Mouse (Mus musculus) forebrain, embryonic 13.5 days (tissue): Measurements from ENCODE around the gene Gm21981. TPM values are rescaled to one million over a fixed set of nuclear protein-coding genes. Genes with fewer than 3 reads are reported as not detected.
A peak's percentile ranks its signal among the peaks of the same experiment; 100 is the strongest.

Source experiments
- ATAC-seq: fragments of 200-750 bp; cut with Nextera tagmentation; 2 replicates; pipeline ENCODE4 v1.8.0; 2017
- H3K27ac ChIP-seq: fragments of 300-500 bp; sonication (generic); 2 replicates; pipeline ENCODE4 v1.5.1; 2015; ENCODE audit warnings: inconsistent platforms, mild to moderate bottlenecking, moderate library complexity
- H3K27me3 ChIP-seq: fragments of 300-500 bp; sonication (generic); 2 replicates; pipeline ENCODE4 v1.6.1; 2015; ENCODE audit warnings: mild to moderate bottlenecking, inconsistent platforms
- H3K36me3 ChIP-seq: fragments of 300-500 bp; sonication (generic); 2 replicates; pipeline ENCODE4 v1.6.1; 2015; ENCODE audit warnings: mild to moderate bottlenecking, inconsistent platforms; ENCODE audit not compliant: poor library complexity, severe bottlenecking
- H3K4me1 ChIP-seq: fragments of 300-500 bp; sonication (generic); 2 replicates; pipeline ENCODE4 v1.6.1; 2015; ENCODE audit warnings: inconsistent platforms
- H3K4me2 ChIP-seq: fragments of 300-500 bp; sonication (generic); 2 replicates; pipeline ENCODE4 v1.6.1; 2015; ENCODE audit warnings: inconsistent platforms, mild to moderate bottlenecking, moderate library complexity
- H3K4me3 ChIP-seq: fragments of 300-500 bp; sonication (generic); 2 replicates; pipeline ENCODE4 v1.5.1; 2015; ENCODE audit warnings: mild to moderate bottlenecking, inconsistent platforms
- H3K9ac ChIP-seq: fragments of 300-500 bp; sonication (generic); 2 replicates; pipeline ENCODE4 v1.6.1; 2015; ENCODE audit warnings: mild to moderate bottlenecking, inconsistent platforms
- H3K9me3 ChIP-seq: fragments of 300-500 bp; sonication (generic); replicated peaks from 2 replicates; pipeline ENCODE4 v1.6.1; 2016; ENCODE audit warnings: inconsistent platforms
- WGBS: fragments of 180-500 bp; shearing (Covaris S2); methylation state at CpG from one replicate; pipeline ENCODE4 v1.1.7; 2015; 5-methylcytosine and 5-hydroxymethylcytosine counted together
- polyA plus RNA-seq: library from polyadenylated mRNA; unstranded; fragments of >200 nt; fragmentation: Nextera tagmentation; extraction: Ambion mirVana; gene quantifications from 2 replicates; pipeline ENCODE4 v1.2.1, GENCODE M21; 2015

Gene Gm21981
- polyA plus RNA-seq, 1 experiment from 2014 or later = 0.21 TPM

DNA sequence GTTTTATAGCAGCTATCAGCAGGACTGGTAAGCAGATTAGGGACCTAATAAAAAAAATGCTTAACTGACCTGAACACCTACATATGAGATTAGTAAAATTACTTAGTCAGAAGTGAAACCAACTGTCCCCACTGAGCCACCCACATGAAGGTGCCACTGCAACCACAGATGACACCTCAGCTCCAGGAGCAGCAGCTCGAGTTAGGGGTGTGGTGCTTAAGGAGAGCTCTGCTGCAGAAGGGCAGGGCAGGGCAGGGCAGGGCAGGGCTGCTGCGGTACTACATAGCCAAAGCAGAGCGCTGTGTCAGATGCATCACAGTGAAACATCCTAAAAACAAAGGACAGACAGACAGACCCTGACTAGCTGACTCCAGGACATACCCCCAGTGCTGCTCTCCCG is 11.4 kb downstream of the Gm21981 start:
- ATAC-seq = no peak
- no peak overlapping the region for H3K9ac ChIP-seq
- no peak overlapping the region for H3K4me2 ChIP-seq
- no peaks in the 10 kb centered on the region for H3K9me3 ChIP-seq
- 86% methylated on average over 4 of the region's 4 CpGs for WGBS
- peaks cover 16% of the 10 kb centered on the region for H3K4me1 ChIP-seq
- no peak overlapping the region for H3K27ac ChIP-seq
- H3K4me3 ChIP-seq = no peak overlapping the region
- no peaks in the 10 kb centered on the region for H3K27me3 ChIP-seq
- peaks cover 80% of the 10 kb centered on the region for H3K36me3 ChIP-seq

DNA sequence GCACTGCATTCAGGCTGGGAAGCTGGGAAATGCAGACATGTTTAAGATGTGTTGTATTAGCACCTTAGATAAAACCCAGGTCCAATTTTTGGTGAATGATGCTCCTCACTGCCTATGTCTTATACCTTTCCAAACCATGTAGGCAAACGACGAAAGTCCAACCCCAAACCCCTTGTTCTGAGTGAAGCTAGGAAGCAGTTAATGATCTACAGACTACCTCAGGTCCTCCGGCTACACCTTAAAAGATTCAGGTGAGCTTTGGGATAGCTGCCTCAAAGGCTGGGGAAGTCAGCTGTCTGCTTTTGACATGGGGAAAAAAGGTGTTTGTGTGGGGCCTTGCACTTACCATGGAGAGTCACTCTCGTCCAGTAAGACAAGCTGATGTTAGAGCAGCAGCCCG is 15.6 kb downstream of the Gm21981 start:
- H3K27me3 ChIP-seq = no peaks in the 10 kb centered on the region
- H3K4me3 ChIP-seq = no peak overlapping the region
- peaks cover 78% of the 10 kb centered on the region for H3K36me3 ChIP-seq
- no peak overlapping the region for H3K4me2 ChIP-seq
- 87% methylated on average over 5 of the region's 5 CpGs for WGBS
- H3K4me1 ChIP-seq = no peaks in the 10 kb centered on the region
- no peak overlapping the region for H3K9ac ChIP-seq
- H3K9me3 ChIP-seq = no peaks in the 10 kb centered on the region
- H3K27ac ChIP-seq = no peak overlapping the region
- no peak for ATAC-seq

DNA sequence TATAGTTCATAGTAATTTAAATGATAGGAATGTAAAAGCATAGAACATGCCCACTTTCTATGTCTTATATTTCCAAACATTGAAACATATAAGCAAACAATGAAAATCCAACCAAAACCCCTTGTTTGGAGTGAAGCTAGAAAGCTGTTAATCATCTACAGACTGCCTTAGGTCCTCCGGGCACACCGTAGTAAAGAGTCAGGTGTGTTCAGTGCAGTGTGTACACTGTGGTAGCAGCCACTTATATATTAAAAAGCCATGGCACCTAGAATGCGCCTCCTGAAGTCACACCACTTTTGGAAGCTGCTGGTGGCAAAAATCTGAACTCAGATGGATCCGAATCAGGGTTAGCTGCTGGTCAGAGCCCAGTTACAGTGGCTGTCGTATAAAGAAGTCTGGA is 16.0 kb downstream of the Gm21981 start:
- whole genome bisulfite sequencing = 91% methylated on average over 5 of the region's 5 CpGs
- Histone ChIP-seq H3K27ac (no peak overlapping the region), H3K4me1 (no peaks in the 10 kb centered on the region), H3K27me3 (peaks cover 2% of the 10 kb centered on the region; the same call in 1 of the 2 replicates), H3K9ac (no peak overlapping the region), H3K4me2 (no peak overlapping the region), H3K4me3 (no peak overlapping the region), H3K36me3 (peaks cover 77% of the 10 kb centered on the region), H3K9me3 (no peaks in the 10 kb centered on the region)
- ATAC-seq = no peak

DNA sequence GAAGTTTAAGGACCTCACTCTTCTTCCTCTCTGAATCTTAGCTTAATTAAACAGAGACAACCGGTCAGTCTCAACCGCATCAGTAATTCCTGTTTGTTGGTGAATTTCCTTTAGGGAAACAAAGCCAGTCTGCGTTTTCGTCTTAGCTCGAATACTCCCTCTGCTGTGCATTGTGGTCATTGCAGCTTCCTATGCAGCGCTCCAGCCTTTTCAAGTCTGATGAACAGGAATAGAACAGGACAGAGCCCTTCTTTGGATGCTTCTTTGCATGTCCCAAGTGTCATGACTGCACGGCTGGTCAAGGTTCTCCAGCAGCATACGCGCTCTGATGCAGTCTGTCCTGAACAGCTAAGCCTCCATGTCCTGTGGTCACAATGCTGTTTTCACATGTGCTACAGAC is 17.7 kb downstream of the Gm21981 start:
- Histone ChIP-seq H3K4me2 (no peak overlapping the region), H3K27ac (no peak overlapping the region), H3K4me3 (no peak overlapping the region), H3K9me3 (no peaks in the 10 kb centered on the region), H3K4me1 (peaks cover 11% of the 10 kb centered on the region), H3K36me3 (peaks cover 67% of the 10 kb centered on the region), H3K27me3 (peaks cover 16% of the 10 kb centered on the region), H3K9ac (peak overlapping the region; percentile 12; the same call in 1 of the 2 replicates)
- ATAC-seq = no peak; the same call in 1 of the 2 replicates
- WGBS = 19% methylated on average over 9 of the region's 9 CpGs

DNA sequence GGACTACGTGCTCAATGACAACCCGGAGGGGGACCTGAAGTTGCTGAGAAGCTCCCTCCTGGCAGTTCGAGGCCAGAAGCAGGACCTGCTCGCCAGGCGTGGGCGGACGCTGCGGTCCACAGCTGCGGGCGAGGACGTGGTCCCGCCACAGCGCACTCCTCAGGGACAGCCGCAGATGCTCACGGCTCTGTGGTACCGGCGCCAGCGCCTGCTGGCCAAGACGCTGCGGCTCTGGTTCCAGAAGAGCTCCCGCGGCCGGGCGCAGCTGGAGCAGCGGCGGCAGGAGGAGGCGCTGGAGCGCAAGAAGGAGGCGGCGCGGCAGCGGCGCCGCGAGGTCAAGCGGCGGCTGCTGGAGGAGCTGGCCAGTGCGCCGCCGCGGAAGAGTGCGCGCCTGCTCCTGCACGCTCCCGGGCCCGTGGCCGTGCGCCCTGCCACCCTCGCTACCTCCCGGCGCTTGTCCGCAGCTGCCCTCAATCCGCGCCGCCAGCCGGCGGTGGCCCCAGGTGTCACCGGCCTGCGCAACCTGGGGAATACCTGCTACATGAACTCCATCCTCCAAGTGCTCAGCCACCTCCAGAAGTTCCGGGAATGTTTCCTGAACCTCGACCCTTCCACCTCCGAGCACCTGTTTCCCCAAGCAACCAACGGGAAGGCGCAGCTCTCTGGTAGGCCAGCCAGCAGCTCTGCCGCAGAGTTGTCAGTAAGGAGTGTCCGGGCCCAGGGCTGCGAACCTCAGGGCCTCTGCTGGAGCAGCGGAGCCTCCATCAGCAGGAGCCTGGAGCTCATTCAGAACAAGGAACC is 21.7 kb downstream of the Gm21981 start:
- no peak overlapping the region for H3K27ac ChIP-seq
- H3K4me1 ChIP-seq = peaks cover 18% of the 10 kb centered on the region
- no peaks in the 10 kb centered on the region for H3K9me3 ChIP-seq
- peak; percentile 52 for ATAC-seq
- H3K36me3 ChIP-seq = peaks cover 28% of the 10 kb centered on the region
- H3K9ac ChIP-seq = peak overlapping the region; percentile 58
- peaks cover 27% of the 10 kb centered on the region for H3K27me3 ChIP-seq
- peak overlapping the region; percentile 32 for H3K4me3 ChIP-seq
- H3K4me2 ChIP-seq = peak overlapping the region; percentile 64
- 6% methylated on average over 57 of the region's 68 CpGs for WGBS

DNA sequence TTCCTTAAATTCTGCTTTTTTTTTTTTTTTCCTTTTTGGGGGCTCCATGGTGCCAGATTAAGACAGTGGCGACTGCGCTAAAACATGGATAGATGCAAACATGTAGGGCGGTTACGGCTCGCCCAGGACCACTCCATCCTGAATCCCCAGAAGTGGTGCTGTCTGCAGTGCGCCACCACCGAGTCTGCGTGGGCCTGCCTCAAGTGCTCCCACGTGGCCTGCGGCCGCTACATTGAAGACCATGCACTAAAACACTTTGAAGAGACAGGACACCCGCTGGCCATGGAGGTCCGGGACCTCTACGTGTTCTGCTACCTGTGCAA is 22.3 kb downstream of the Gm21981 start:
- Histone ChIP-seq H3K9me3 (no peaks in the 10 kb centered on the region), H3K27ac (no peak overlapping the region), H3K27me3 (peaks cover 27% of the 10 kb centered on the region), H3K36me3 (peaks cover 27% of the 10 kb centered on the region), H3K4me3 (peak overlapping the region; percentile 32), H3K9ac (peak overlapping the region; percentile 58), H3K4me2 (peak overlapping the region; percentile 64), H3K4me1 (peaks cover 18% of the 10 kb centered on the region)
- WGBS = 15% methylated on average over 14 of the region's 14 CpGs
- peak; percentile 37; the same call in 1 of the 2 replicates for ATAC-seq

DNA sequence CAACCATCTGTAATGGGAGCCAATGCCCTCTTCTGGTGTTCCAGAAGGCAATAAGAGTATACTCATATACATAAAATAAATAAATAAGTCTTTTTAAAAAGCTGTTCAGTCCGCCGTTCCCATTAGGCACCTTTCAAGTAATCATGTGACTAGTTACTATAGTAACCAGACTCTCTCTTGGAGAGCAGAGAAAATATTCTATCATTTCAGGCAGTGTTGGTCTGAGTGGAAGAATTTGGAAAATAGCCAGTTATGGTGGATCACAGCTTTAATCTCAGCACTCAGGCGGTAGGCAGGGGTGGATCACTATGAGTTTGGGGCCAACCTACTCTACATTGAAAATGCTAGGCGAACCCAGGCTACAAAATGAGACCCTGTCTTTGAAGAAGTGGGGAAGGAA is 25.1 kb downstream of the Gm21981 start:
- H3K9ac ChIP-seq = no peak overlapping the region
- 49% methylated on average over 4 of the region's 4 CpGs for WGBS
- H3K4me3 ChIP-seq = no peak overlapping the region
- H3K4me2 ChIP-seq = no peak overlapping the region
- no peak overlapping the region for H3K27ac ChIP-seq
- no peaks in the 10 kb centered on the region for H3K9me3 ChIP-seq
- H3K4me1 ChIP-seq = peaks cover 18% of the 10 kb centered on the region
- peak; percentile 69 for ATAC-seq
- peaks cover 27% of the 10 kb centered on the region for H3K27me3 ChIP-seq
- peaks cover 13% of the 10 kb centered on the region for H3K36me3 ChIP-seq

DNA sequence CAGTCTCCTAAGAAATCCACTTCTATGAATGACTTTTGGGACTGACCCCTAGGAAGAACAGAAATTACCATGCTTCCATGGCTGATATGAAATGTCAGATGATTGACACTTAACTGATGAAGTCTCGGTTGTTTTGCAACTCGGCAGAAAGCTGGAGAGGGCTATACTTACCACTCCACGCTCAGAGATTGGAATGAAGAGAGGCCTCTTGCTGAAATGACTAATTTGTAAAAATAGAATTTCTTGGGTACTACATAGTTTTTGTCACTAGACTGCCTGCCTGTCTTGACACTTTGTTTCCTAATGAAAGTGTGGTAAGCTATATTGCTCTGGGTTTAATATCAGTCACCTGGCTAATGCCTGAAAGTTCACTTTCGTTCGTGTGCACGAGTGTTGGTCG is 29.8 kb downstream of the Gm21981 start:
- no peak for ATAC-seq
- Histone ChIP-seq H3K27ac (no peak overlapping the region), H3K27me3 (no peaks in the 10 kb centered on the region), H3K4me2 (no peak overlapping the region), H3K9me3 (no peaks in the 10 kb centered on the region), H3K36me3 (no peaks in the 10 kb centered on the region), H3K4me3 (no peak overlapping the region), H3K9ac (no peak overlapping the region), H3K4me1 (peaks cover 15% of the 10 kb centered on the region; the same call in 1 of the 2 replicates)
- WGBS = 88% methylated on average over 7 of the region's 7 CpGs

DNA sequence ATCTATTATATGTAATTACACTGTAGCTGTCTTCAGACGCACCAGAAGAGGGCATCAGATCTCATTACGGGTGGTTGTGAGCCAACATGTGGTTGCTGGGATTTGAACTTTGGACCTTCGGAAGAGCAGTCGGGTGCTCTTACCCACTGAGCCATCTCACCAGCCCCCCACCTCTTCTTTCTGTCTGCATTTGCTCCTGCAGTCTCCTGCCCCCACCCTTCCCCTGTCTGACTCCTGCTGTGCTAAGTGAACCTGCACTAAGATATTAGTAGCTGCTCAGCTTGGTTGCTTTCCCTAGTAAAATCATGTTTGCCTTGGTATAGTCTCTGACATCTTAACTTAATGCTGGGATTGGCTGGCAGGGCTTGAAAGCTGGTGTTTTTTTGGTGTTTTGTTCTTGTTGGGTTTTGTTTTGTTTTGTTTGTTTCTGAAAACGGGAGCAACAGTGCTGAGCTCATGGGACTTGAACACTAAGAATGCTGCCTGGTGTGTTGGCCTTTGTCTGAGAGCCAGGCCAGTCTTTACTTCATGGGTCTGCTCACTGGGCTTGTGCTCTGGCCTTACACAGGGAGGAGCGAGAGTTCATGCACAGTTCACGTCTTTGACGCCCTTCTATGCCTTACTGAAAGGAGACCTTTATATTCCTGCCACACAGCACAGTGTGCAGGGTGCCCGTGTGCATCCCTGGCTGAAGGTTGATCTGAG is 31.1 kb downstream of the Gm21981 start:
- peak; percentile 33; the same call in 1 of the 2 replicates for ATAC-seq
- Histone ChIP-seq H3K27ac (no peak overlapping the region), H3K4me3 (no peak overlapping the region), H3K27me3 (no peaks in the 10 kb centered on the region), H3K9me3 (no peaks in the 10 kb centered on the region), H3K36me3 (no peaks in the 10 kb centered on the region), H3K4me1 (peaks cover 9% of the 10 kb centered on the region; the same call in 1 of the 2 replicates), H3K4me2 (no peak overlapping the region), H3K9ac (no peak overlapping the region)
- WGBS = 16% methylated on average over 9 of the region's 9 CpGs

DNA sequence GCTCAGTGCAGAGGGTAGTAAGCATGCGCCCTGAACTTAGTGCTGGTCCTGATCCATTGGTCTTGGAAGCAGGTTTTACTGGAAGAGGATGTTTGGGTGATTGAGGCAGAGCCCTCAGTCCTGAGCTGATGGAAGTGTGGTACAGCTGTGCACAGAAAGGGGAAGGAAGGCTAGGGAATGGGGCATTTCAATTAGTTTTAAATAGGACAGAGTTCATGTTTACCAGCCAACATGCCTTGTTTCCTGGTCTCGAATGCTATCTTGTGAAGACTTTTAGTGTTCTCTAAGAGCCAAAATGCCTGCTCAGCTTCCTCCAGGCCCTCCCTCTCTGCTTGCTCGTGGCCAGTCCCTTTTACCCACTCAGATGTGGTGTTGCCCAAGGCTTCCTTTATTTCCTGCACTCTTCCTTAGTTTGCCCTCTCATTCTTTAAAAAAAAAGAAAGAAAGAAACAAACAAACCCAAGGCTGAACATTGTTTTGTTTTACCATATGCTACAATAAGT is 35.5 kb downstream of the Gm21981 start:
- H3K27me3 ChIP-seq = no peaks in the 10 kb centered on the region
- no peaks in the 10 kb centered on the region for H3K9me3 ChIP-seq
- no peak overlapping the region for H3K4me2 ChIP-seq
- no peak overlapping the region for H3K27ac ChIP-seq
- H3K9ac ChIP-seq = no peak overlapping the region
- WGBS = 86% methylated on average over 3 of the region's 3 CpGs
- H3K4me3 ChIP-seq = no peak overlapping the region
- peaks cover 9% of the 10 kb centered on the region; the same call in 1 of the 2 replicates for H3K4me1 ChIP-seq
- peaks cover 1% of the 10 kb centered on the region for H3K36me3 ChIP-seq
- ATAC-seq = no peak

DNA sequence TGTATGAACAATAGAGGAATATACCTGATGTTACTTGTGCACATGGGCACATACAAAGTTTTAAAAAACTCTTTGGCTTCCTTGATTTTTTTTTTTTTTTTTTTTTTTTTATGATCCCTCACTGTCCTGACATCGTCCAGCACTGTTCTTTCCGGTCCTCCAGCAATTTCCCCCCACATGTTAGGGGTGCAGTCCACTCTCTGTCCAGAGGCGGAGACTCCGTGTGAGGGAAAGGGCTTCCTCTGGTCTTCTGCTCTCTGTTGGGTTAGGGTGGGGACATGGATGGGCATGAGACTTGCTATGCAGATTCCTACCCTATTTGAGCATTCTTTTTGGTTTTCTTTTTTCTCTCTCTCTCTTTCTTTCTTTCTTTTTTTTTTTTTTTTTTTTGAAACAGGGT is 36.4 kb downstream of the Gm21981 start:
- Histone ChIP-seq H3K4me1 (peaks cover 5% of the 10 kb centered on the region; the same call in 1 of the 2 replicates), H3K27me3 (no peaks in the 10 kb centered on the region), H3K9me3 (no peaks in the 10 kb centered on the region), H3K36me3 (peaks cover 7% of the 10 kb centered on the region), H3K4me3 (no peak overlapping the region), H3K4me2 (no peak overlapping the region), H3K27ac (no peak overlapping the region), H3K9ac (no peak overlapping the region)
- no peak for ATAC-seq
- WGBS = 83% methylated on average over 4 of the region's 4 CpGs

DNA sequence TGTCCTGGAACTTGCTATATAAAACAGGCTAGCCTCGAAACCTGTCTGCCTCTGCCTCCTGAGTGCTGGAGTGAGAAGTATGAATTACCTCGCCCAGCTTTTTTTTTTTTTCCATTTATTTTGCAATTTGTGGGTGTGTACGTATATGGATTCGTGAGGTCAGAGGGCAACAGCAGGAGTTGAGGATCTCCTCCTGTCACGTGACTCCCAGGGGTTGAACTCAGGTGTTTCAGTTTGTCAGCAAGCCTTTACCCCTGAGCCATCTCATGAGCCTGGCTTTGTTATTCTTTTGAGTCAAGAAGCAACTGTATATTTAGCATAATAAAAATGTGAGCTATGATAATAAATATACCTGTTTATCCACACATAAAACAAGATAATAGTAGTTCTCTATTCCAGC is 38.6 kb downstream of the Gm21981 start:
- Histone ChIP-seq H3K9me3 (no peaks in the 10 kb centered on the region), H3K27ac (no peak overlapping the region), H3K4me2 (no peak overlapping the region), H3K4me3 (no peak overlapping the region), H3K27me3 (no peaks in the 10 kb centered on the region), H3K4me1 (peaks cover 3% of the 10 kb centered on the region; the same call in 1 of the 2 replicates), H3K36me3 (peaks cover 7% of the 10 kb centered on the region), H3K9ac (no peak overlapping the region)
- 90% methylated on average over 5 of the region's 5 CpGs for WGBS
- ATAC-seq = no peak
